Mouse (Mus musculus) heart, embryonic 13.5 days (tissue): ENCODE results near the gene Mpi. TPM values are rescaled to one million over a fixed set of nuclear protein-coding genes. Genes with fewer than 3 reads are reported as not detected.

Source experiments
- ATAC-seq: fragments of 200-750 bp; cut with Nextera tagmentation; 2 replicates; pipeline ENCODE4 v1.8.0; 2017; ENCODE audit warnings: moderate TSS enrichment; ENCODE audit not compliant: insufficient number of reproducible peaks, low FRiP score, low TSS enrichment; ENCODE audit errors: extremely low read depth
- H3K27ac ChIP-seq: fragments of 300-500 bp; sonication (generic); replicated peaks from 2 replicates; pipeline ENCODE4 v1.5.1; 2015; ENCODE audit warnings: moderate library complexity, mild to moderate bottlenecking, inconsistent platforms
- H3K27me3 ChIP-seq: fragments of 300-500 bp; sonication (generic); replicated peaks from 2 replicates; pipeline ENCODE4 v1.6.1; 2015; ENCODE audit warnings: mild to moderate bottlenecking, inconsistent platforms
- H3K36me3 ChIP-seq: fragments of 300-500 bp; sonication (generic); 2 replicates; pipeline ENCODE4 v1.6.1; 2015; ENCODE audit warnings: mild to moderate bottlenecking, inconsistent platforms
- H3K4me1 ChIP-seq: fragments of 300-500 bp; sonication (generic); 2 replicates; pipeline ENCODE4 v1.6.1; 2015; ENCODE audit warnings: inconsistent platforms
- H3K4me2 ChIP-seq: fragments of 300-500 bp; sonication (generic); 2 replicates; pipeline ENCODE4 v1.6.1; 2015; ENCODE audit warnings: inconsistent platforms, mild to moderate bottlenecking, moderate library complexity
- H3K4me3 ChIP-seq: fragments of 300-500 bp; sonication (generic); 2 replicates; pipeline ENCODE4 v1.5.1; 2015; ENCODE audit warnings: moderate library complexity, mild to moderate bottlenecking, inconsistent platforms
- H3K9ac ChIP-seq: fragments of 300-500 bp; sonication (generic); 2 replicates; pipeline ENCODE4 v1.6.1; 2015; ENCODE audit warnings: inconsistent platforms, mild to moderate bottlenecking, moderate library complexity
- H3K9me3 ChIP-seq: fragments of 300-500 bp; sonication (generic); 2 replicates; pipeline ENCODE4 v1.6.1; 2016; ENCODE audit warnings: inconsistent platforms
- WGBS: fragments of 180-500 bp; shearing (Covaris S2); methylation state at CpG from one replicate; pipeline ENCODE4 v1.1.7; 2015; ENCODE audit warnings: mixed read lengths; 5-methylcytosine and 5-hydroxymethylcytosine counted together
- polyA plus RNA-seq: library from polyadenylated mRNA; unstranded; fragments of >200 nt; fragmentation: Nextera tagmentation; extraction: Ambion mirVana; gene quantifications from 2 replicates; pipeline ENCODE4 v1.2.1, GENCODE M21; 2015

The Mpi gene
- polyA plus RNA-seq, 1 experiment from 2014 or later = 74.2 TPM

GRCm38 (mm10) chr9:57522114-57522860, 30.3 kb downstream of the Mpi start:
- H3K4me2 ChIP-seq = peak overlapping the region; percentile 77
- H3K4me1 ChIP-seq = peaks cover 44% of the 10 kb centered on the region
- H3K27ac ChIP-seq = peak overlapping the region; percentile 99
- H3K36me3 ChIP-seq = no peaks in the 10 kb centered on the region
- H3K9ac ChIP-seq = peak overlapping the region; percentile 97
- no peak for ATAC-seq
- H3K27me3 ChIP-seq = no peaks in the 10 kb centered on the region
- H3K9me3 ChIP-seq = no peaks in the 10 kb centered on the region
- H3K4me3 ChIP-seq = peak overlapping the region; percentile 90
- WGBS = 23% methylated on average over 7 of the region's 7 CpGs

GRCm38 (mm10) chr9:57521056-57521911, 31.3 kb downstream of the Mpi start, which contains the start of gene Cox5a:
Cox5a (plus strand) TSS chr9:57521274.
- WGBS = under 1% methylated on average over 86 of the region's 95 CpGs
- peak within 1 kb of the TSS; percentile 90 for H3K4me3 ChIP-seq

GRCm38 (mm10) chr9:57520375-57521055, 32.0 kb downstream of the Mpi start:
- H3K4me1 ChIP-seq = peaks cover 39% of the 10 kb centered on the region
- 0 out of 2 replicates have a peak, but pooled peaks have one; percentile 6 for ATAC-seq
- H3K9ac ChIP-seq = peak overlapping the region; percentile 97
- peak overlapping the region; percentile 90 for H3K4me3 ChIP-seq
- H3K36me3 ChIP-seq = no peaks in the 10 kb centered on the region
- peak overlapping the region; percentile 77 for H3K4me2 ChIP-seq
- 26% methylated on average over 16 of the region's 16 CpGs for WGBS
- H3K9me3 ChIP-seq = no peaks in the 10 kb centered on the region
- H3K27me3 ChIP-seq = no peaks in the 10 kb centered on the region
- peak overlapping the region; percentile 99 for H3K27ac ChIP-seq

More at GRCm38 (mm10) chr9:57521056-57521911, 31.3 kb downstream of the Mpi start, which contains the start of gene Cox5a:
- ATAC-seq = peak; percentile 95
- Histone ChIP-seq H3K27ac (peak within 1 kb of the TSS; percentile 99), H3K4me2 (peak within 1 kb of the TSS; percentile 77), H3K36me3 (no peaks in the 10 kb centered on the region), H3K27me3 (no peaks in the 10 kb centered on the region), H3K9ac (peak within 1 kb of the TSS; percentile 97), H3K9me3 (no peaks in the 10 kb centered on the region), H3K4me1 (peaks cover 44% of the 10 kb centered on the region)

- 0 out of 2 replicates have a peak, but pooled peaks cover 4% of the 10 kb centered on the region for H3K27me3 ChIP-seq
These were observed 35.5 kb downstream of the Mpi start for GRCm38 (mm10) chr9:57517113-57517512.

GRCm38 (mm10) chr9:57510577-57510976, 42.0 kb downstream of the Mpi start:
- Histone ChIP-seq H3K9ac (no peak overlapping the region), H3K27ac (no peak overlapping the region), H3K4me2 (no peak overlapping the region), H3K9me3 (no peaks in the 10 kb centered on the region), H3K36me3 (no peaks in the 10 kb centered on the region), H3K27me3 (peaks cover 4% of the 10 kb centered on the region; the same call in 1 of the 2 replicates), H3K4me1 (peaks cover 13% of the 10 kb centered on the region), H3K4me3 (no peak overlapping the region)
- ATAC-seq = no peak
- WGBS = 77% methylated on average over 2 of the region's 2 CpGs

More at GRCm38 (mm10) chr9:57517113-57517512, 35.5 kb downstream of the Mpi start:
- no peak overlapping the region for H3K27ac ChIP-seq
- no peak overlapping the region for H3K4me2 ChIP-seq
- peaks cover 7% of the 10 kb centered on the region for H3K4me1 ChIP-seq
- no peaks in the 10 kb centered on the region for H3K9me3 ChIP-seq
- no peak overlapping the region for H3K4me3 ChIP-seq
- H3K9ac ChIP-seq = no peak overlapping the region
- WGBS = 5% methylated on average over 3 of the region's 3 CpGs
- no peak for ATAC-seq
- H3K36me3 ChIP-seq = no peaks in the 10 kb centered on the region

GRCm38 (mm10) chr9:57505700-57506099, 46.9 kb downstream of the Mpi start:
- peaks cover 58% of the 10 kb centered on the region for H3K4me1 ChIP-seq
- peak; percentile 78 for ATAC-seq
- H3K4me2 ChIP-seq = peak overlapping the region; percentile 97
- no peaks in the 10 kb centered on the region for H3K9me3 ChIP-seq
- peak overlapping the region; percentile 56 for H3K4me3 ChIP-seq
- no peaks in the 10 kb centered on the region for H3K36me3 ChIP-seq
- H3K27me3 ChIP-seq = peaks cover 45% of the 10 kb centered on the region
- peak overlapping the region; percentile 24 for H3K9ac ChIP-seq
- WGBS = 0% methylated on average over 8 of the region's 8 CpGs
- H3K27ac ChIP-seq = peak overlapping the region; percentile 82

- peak overlapping the region; percentile 82 for H3K27ac ChIP-seq
- no peaks in the 10 kb centered on the region for H3K9me3 ChIP-seq
- no peak for ATAC-seq
- WGBS = 46% methylated on average over 10 of the region's 10 CpGs
- peak overlapping the region; percentile 56 for H3K4me3 ChIP-seq
- peaks cover 58% of the 10 kb centered on the region for H3K4me1 ChIP-seq
- no peaks in the 10 kb centered on the region for H3K36me3 ChIP-seq
- H3K9ac ChIP-seq = peak overlapping the region; percentile 76
- peaks cover 53% of the 10 kb centered on the region for H3K27me3 ChIP-seq
- H3K4me2 ChIP-seq = peak overlapping the region; percentile 97
These were observed 47.7 kb downstream of the Mpi start for GRCm38 (mm10) chr9:57504891-57505290.

GRCm38 (mm10) chr9:57504381-57504700, 48.2 kb downstream of the Mpi start:
- H3K4me3 ChIP-seq = peak overlapping the region; percentile 56
- H3K36me3 ChIP-seq = no peaks in the 10 kb centered on the region
- ATAC-seq = peak; percentile 55
- peak overlapping the region; percentile 76 for H3K9ac ChIP-seq
- H3K27ac ChIP-seq = peak overlapping the region; percentile 82
- H3K4me2 ChIP-seq = peak overlapping the region; percentile 97
- peaks cover 58% of the 10 kb centered on the region for H3K27me3 ChIP-seq
- H3K9me3 ChIP-seq = no peaks in the 10 kb centered on the region
- peaks cover 58% of the 10 kb centered on the region for H3K4me1 ChIP-seq
- under 1% methylated on average over 34 of the region's 34 CpGs for WGBS

- H3K27me3 ChIP-seq = peaks cover 61% of the 10 kb centered on the region
- peak within 1 kb of the TSS; percentile 76 for H3K9ac ChIP-seq
- H3K27ac ChIP-seq = peak within 1 kb of the TSS; percentile 82
- WGBS = under 1% methylated on average over 46 of the region's 46 CpGs
- H3K4me3 ChIP-seq = peak within 1 kb of the TSS; percentile 56
- H3K4me1 ChIP-seq = peaks cover 58% of the 10 kb centered on the region
- H3K4me2 ChIP-seq = peak within 1 kb of the TSS; percentile 97
- ATAC-seq = no peak; the same call in 1 of the 2 replicates
- no peaks in the 10 kb centered on the region for H3K9me3 ChIP-seq
- no peaks in the 10 kb centered on the region for H3K36me3 ChIP-seq
These were observed 48.8 kb downstream of the Mpi start, which contains the start of gene Rpp25 for GRCm38 (mm10) chr9:57503622-57504380. Rpp25 (plus strand) TSS chr9:57504026.

- peaks cover 68% of the 10 kb centered on the region for H3K27me3 ChIP-seq
- no peaks in the 10 kb centered on the region for H3K9me3 ChIP-seq
- peak overlapping the region; percentile 56 for H3K4me3 ChIP-seq
- no peak overlapping the region for H3K27ac ChIP-seq
- no peak for ATAC-seq
- peaks cover 58% of the 10 kb centered on the region for H3K4me1 ChIP-seq
- peak overlapping the region; percentile 76 for H3K9ac ChIP-seq
- H3K4me2 ChIP-seq = peak overlapping the region; percentile 97
- 7% methylated on average over 23 of the region's 23 CpGs for WGBS
- no peaks in the 10 kb centered on the region for H3K36me3 ChIP-seq
These were observed 49.5 kb downstream of the Mpi start for GRCm38 (mm10) chr9:57502911-57503621.
